Mouse (Mus musculus): ENCODE data around the gene Gm3373. TPM values are rescaled to one million over a fixed set of nuclear protein-coding genes. Genes with fewer than 3 reads are reported as not detected.
"Not testable (repeated sequence)": the region's sequence is repeated elsewhere in the genome, so short reads cannot be mapped to it uniquely, and the experiment has no call there.

The Gm3373 gene
- 0.43 and 0.72 TPM in 2 replicates for polyA plus RNA-seq (2012; rRNA removed)

DNA sequence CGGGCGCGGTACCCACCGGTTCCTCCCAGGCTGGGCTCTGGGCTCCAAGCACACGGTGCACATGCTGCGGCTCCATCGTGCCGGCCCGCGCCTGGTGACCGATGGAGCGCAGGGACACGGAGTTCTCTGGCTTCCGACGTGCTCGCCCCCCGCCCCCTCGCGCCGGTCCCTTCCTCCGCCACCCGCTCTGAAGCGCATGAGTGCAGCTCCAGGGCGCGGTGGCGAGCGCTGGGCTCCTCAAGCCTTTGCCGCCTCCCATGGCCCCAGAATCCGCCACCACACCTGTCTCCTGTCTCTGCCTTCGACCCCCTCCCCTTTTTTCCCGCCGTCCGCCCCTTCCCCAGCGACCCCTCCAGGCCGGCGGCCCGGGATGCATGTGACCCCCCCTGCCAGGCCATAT, at the start of gene Gm3373:
Gene Gm3373, minus strand, starts transcription at position 101 of the 400 bp plus-strand sequence.
- WGBS = no CpG with 5 or more reads among the region's 37 CpGs
- not testable (repeated sequence) for H3K4me3 ChIP-seq (replicated peaks; ENCODE audit: extremely low read depth, low read depth, low read length); H3K4me1 ChIP-seq (ENCODE audit: control insufficient read depth, insufficient read depth, low read length); DNase-seq

DNA sequence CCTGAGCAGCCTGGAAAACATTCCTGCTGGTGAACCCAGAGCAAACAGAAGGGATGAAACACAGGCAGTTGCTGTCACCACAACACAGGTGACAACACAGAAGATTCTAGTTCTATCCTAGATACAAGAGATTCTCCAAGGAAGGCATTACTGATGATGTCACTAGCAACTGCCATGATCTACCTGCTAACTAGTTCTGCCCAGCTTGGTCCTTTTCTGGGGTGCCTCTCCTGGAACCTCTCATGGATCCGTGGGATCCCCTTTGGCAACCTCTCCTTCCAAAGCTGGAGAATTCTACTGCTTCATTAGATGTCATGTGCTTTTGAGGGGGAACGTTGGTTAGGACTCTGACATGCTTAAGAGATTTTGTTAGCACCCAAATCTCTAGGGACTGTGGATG, 54.0 kb downstream of the Gm3373 start, which contains the start of gene Gm9603:
Gene Gm9603, minus strand, starts transcription at position 101 of the 400 bp plus-strand sequence.
- not testable (repeated sequence) for DNase-seq; H3K4me1 ChIP-seq (ENCODE audit: control insufficient read depth, insufficient read depth, low read length); H3K4me3 ChIP-seq (replicated peaks; ENCODE audit: extremely low read depth, low read depth, low read length)
- WGBS = no CpG with 5 or more reads among the region's 2 CpGs

Other genes starting within 250 kb of the Gm3373 start
- not detected in 2 replicates for gene Gm3488, start 239.9 kb downstream of the Gm3373 start, polyA plus RNA-seq (2012; rRNA removed)
- not detected in 2 replicates for gene Gm3532, start 203.1 kb downstream of the Gm3373 start, polyA plus RNA-seq (2012; rRNA removed)
- gene Gm8265, start 108.5 kb downstream of the Gm3373 start, polyA plus RNA-seq (2012; rRNA removed) = not detected in 2 replicates
- gene Gm9603, start 54.1 kb downstream of the Gm3373 start, polyA plus RNA-seq (2012; rRNA removed) = not detected in 2 replicates
- 0.20 and 0.26 TPM in 2 replicates for gene Gm3383, start 66.4 kb upstream of the Gm3373 start, polyA plus RNA-seq (2012; rRNA removed)
- not detected in 2 replicates for gene Gm3424, start 88.8 kb upstream of the Gm3373 start, polyA plus RNA-seq (2012; rRNA removed)
- gene Gm8237, start 138.8 kb upstream of the Gm3373 start, polyA plus RNA-seq (2012; rRNA removed) = not detected in 2 replicates
- gene Gm3248, start 220.2 kb upstream of the Gm3373 start, polyA plus RNA-seq (2012; rRNA removed) = 0.05 TPM in 1 of 2 replicates, not detected in the other
- not detected in 2 replicates for gene Gm3453, start 237.6 kb upstream of the Gm3373 start, polyA plus RNA-seq (2012; rRNA removed)

All from lung, adult 2 months (tissue).